Mouse (Mus musculus) layer of hippocampus, adult 2 months (tissue): Measurements from ENCODE around the gene Ascl2. TPM values are rescaled to one million over a fixed set of nuclear protein-coding genes. Genes with fewer than 3 reads are reported as not detected.
A peak's percentile ranks its signal among the peaks of the same experiment; 100 is the strongest.

Experiments
- DNase-seq, 2 experiments: peaks; one replicate each; pipeline ENCODE4 v3.0.0; 2022; ENCODE audit warnings: low spot score in 2 of 2
- H3K27ac ChIP-seq: fragments of 200-600 bp; 2 replicates; pipeline ENCODE4 v1.8.1; 2022
- H3K4me3 ChIP-seq: fragments of 200-600 bp; 2 replicates; pipeline ENCODE4 v1.8.1; 2022; ENCODE audit warnings: mild to moderate bottlenecking
- CTCF ChIP-seq: fragments of 200-600 bp; conservative IDR thresholded peaks from 2 replicates; pipeline ENCODE4 v1.8.1; 2022; ENCODE audit warnings: antibody characterized with exemption, mild to moderate bottlenecking, moderate library complexity
- total RNA-seq, 2 experiments: library from RNA; stranded (reverse); gene quantifications; 2 replicates each; pipeline ENCODE4 v1.2.3; 2021

Gene Ascl2
- total RNA-seq, 2 experiments from 2014 or later: 0.28 to 0.37 TPM

DNA sequence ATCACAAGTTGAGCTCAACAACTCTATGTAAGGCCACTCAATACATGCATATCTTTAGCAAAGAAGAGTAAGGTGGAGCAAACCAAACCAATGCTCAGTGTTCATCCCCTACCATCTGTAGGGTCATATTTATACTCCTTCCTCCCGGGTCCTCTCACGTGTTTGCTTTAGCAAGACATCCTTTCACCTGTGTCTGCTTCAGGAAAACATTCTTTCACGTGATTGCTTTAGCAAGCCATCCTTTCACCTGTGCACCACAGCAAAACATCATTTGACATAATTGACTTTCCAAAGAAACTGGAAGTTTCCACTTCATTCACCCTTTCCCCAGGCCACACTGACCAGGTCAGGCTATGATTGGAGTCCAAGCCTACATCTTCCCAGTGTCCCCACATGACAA, 38.0 kb downstream of the Ascl2 start, which contains the start of gene Th:
Gene Th (minus strand): TSS at position 101 of the 400 bp plus-strand sequence.
- no peak for DNase-seq
- no peak for TF ChIP-seq CTCF
- Histone ChIP-seq H3K4me3 (no peak within 1 kb of the TSS), H3K27ac (no peak within 1 kb of the TSS)

DNA sequence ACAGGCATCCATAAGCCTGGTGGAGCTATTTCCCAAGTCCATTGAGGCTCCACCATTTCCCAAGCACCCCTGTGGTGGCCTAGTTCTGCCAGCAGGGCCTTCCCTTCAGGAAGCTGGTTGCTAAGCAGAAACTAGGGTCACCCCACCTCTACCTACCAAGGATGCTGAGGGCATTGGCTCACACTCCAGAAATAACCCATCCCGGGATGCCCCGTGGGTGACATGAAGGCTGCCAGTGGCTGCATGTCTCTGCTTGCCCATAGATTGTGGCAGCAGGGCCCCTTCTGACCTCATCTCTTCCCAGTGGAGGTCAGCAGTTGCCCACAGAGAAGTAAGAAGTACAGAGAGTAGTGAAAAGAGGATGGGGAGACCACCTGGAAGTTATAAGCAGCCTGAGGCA, 39.5 kb downstream of the Ascl2 start:
- Histone ChIP-seq H3K4me3 (no peak overlapping the region), H3K27ac (no peak overlapping the region)
- DNase-seq: no peak
- TF ChIP-seq CTCF: no peak

DNA sequence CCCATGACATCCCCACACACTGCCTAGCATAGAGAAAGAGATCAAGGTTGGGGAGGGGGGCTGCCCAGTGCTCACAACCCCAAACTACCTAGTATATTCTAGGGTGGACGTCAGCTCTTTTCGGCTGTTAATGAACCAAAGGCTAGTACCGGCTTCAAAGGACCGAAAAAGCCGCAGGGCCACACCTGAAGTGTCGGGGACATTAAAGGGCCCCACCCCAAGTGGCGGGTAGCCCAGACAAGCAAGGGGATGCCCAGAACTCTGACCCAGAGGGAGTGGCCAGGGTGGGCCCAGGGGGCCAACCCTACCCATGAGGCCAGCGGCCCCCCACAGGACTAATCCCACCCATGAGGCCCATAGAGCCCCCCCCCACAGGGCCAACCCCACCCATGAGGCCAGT, 41.8 kb downstream of the Ascl2 start:
- TF ChIP-seq CTCF: no peak
- DNase-seq: no peak
- Histone ChIP-seq H3K27ac (no peak overlapping the region), H3K4me3 (no peak overlapping the region)

DNA sequence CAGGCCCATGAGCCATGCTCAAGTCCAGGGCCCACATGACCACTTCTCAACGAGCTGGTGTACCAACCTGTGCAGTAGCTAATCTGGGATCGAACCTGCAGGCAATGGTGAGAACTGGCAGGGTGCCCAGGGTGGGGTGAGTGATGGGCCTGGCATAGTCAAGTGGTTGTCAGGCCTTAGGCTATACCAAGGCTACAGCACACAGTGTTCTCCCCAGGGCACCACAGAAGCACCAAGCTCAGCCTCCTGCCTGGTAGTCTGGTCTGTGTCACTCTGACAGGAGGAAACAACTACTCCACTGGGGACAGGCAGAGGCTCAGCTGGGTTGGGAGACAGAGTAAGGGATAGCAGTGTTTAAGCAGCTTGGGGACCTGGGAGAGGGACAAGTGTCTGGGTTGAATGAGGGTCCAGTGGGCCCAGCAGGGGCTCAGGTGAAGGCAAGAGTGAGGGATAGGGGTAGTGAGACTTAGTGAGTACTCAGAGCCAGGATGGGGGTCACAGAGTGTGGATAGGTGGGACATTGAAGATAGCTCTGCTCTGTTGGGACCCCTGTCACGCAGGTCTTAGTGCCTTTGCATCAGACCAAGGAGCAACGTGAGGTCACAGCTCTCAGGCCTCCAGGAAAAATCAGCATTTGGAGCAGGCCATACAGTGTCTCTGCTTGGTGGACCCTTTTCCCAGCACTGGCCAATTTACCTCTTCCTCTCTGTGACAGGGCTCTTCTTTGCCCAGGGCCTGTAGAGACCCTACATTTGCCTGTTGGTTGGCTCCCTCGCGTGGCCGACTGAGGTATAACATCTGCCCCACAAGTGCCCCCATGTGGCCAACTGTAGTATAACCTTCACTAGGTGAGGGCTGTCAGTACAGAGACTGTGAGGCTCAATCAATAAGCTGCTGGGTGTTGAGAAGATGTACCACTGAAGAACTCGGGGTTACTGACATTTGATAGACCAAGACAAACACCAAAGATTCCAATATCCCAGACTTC, 50.1 kb downstream of the Ascl2 start:
- H3K27ac ChIP-seq: no peak overlapping the region
- H3K4me3 ChIP-seq: no peak overlapping the region
- DNase-seq: peak; percentile 69 to 90
- TF ChIP-seq CTCF: peak; percentile 100

DNA sequence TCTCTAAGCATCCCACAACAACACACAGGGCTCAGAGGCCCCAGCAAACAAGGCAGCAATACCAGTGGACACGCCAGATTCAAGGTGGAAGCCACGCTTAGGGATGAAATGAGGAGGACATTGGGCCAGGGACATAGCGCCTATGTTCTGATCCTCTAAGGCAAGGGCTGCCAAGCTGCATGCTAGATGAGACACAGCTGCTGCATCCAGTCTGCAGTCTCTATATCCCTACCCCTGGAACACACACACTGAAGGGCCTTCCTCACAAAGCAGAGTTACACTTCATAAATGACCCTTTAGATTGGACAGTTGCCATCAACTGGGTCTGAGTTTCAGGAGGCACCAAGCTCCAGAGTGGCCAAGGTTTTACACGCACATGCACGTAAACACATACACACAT, 51.4 kb downstream of the Ascl2 start:
- Histone ChIP-seq H3K4me3 (no peak overlapping the region), H3K27ac (no peak overlapping the region)
- TF ChIP-seq CTCF: no peak
- no peak for DNase-seq

Other genes starting within 250 kb of the Ascl2 start
- not detected for gene Ins2, start 225.9 kb downstream of the Ascl2 start, total RNA-seq
- under 1 TPM; 0.36 to 0.93 TPM for gene Th, start 38.1 kb downstream of the Ascl2 start, total RNA-seq
- under 1 TPM in 1 of 2 experiments, not detected in 1; 0.36 TPM for gene Tspan32, start 35.8 kb upstream of the Ascl2 start, total RNA-seq
- gene Cd81, start 83.5 kb upstream of the Ascl2 start, total RNA-seq: 100 to 1,000 TPM; 419 to 448 TPM
- 10 to 100 TPM; 38.5 to 41.4 TPM for gene Tssc4, start 100.0 kb upstream of the Ascl2 start, total RNA-seq
- gene Trpm5, start 125.4 kb upstream of the Ascl2 start, total RNA-seq: not detected
- gene Kcnq1, start 137.1 kb upstream of the Ascl2 start, total RNA-seq: under 1 TPM; 0.29 to 0.97 TPM